Mouse (Mus musculus): ENCODE data around the gene Sar1b.

Gene Sar1b

DNA sequence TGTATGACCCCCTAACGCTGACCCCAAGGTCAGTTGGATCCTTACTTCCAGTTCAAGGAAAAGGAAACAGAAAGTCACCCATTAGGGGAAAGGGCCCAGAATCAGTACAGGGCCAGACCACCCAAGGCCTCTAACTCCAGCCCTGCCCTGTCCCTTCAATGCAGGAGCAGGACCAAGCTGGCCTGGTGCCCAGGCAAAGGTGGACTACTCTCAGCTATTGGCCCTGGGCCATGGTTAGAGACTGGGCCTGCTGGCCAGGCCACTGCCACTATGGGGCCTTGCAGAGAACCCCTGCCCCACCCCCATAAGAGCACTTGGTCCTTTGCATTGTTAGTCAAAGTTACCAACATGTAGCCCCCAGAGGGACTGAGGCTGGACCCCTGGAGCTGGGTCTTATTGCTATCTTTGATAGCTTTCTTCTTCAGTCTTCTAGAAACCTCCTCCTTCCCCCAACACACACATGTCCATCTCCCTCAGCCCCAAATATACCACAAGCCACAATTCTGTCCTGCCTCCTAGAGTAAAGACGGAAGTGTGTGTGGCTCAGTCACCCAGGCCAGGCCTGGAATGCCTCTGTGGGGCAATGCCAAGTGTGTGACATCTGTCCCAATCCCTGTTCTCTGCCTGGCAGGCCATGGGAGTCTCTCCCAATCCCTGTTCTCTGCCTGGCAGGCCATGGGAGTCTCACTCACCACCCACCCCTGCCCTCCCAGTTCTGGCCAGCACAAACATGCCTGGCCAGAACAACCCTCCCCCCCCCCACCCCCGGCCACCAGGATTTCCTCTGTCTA, 60.7 kb downstream of the Sar1b start:
- no peak for DNase-seq (ENCODE audit: low read depth in 1 of 2, low spot score in 2 of 2)

DNA sequence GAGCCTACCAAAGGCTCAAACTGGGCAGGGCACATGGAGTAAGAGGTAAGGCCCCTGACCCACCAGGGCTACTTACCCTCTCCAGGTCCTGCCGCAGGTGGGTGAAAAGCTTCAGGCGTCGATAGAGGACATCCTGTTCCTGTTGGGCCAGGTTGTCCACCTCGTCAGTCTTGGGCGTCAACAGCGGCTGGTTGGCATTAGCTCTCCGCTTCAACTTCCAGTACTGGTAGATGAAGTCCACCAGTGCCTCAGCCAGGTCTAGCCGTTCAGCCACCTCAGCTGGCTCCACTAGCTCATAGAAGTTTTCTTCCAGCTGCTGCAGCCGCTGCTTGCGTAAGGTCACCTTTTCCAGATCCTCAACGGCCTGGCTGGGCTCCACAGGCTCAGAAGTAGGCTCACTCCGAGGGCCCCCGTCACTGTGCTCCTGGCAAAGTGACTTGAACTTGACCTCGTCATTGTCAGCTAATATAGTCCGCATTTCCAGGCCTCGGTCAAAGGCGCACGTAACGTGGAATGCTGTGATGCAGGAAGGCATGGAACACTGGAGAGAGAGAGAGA, 61.5 kb downstream of the Sar1b start:
- no peak for DNase-seq (ENCODE audit: low read depth in 1 of 2, low spot score in 2 of 2)

DNA sequence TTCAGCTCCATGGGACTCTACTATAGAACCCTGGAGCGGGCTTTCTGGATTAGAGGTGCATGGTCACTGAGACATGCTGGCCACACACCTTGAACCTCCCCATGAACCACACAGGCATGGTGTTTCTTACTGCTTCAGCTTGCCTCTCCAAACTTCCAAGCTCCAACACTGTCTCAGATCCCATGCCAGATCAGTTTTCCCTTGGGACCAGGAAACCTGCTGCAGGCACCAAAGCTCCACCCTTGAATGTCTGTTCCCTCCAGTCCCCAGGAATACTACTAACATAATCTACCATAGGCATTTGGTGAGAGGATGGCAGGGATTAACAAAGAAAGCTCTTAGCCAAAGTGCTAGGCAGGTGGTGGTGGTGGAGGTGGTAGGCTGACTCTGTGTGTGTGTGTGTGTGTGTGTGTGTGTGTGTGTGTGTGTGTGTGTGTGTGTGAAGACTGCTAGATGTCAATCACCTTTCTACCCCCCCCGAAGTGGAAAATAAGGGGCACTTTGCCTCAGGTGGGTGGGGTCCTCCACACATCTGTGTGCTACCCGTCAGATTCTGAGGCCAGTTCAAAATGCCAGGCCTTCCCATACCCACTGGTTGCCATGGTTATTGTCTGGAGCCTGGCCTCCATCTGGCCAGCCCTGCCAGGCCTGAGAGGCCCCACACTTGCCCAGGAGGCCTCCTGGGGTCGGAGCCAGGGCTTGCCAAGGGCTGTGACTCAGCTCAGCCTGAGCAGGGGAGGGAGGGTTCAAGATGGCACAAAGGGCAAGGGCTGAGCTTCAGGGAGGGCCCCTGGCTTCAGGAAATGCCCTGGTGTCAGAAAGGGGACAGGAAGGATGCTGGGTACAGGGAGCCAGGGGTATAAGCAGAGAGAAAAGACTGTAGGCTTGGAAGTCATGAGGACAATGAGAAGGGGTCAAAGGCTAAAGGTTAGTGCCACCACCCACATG, 68.7 kb downstream of the Sar1b start:
- no peak for DNase-seq (ENCODE audit: low read depth in 1 of 2, low spot score in 2 of 2)

DNA sequence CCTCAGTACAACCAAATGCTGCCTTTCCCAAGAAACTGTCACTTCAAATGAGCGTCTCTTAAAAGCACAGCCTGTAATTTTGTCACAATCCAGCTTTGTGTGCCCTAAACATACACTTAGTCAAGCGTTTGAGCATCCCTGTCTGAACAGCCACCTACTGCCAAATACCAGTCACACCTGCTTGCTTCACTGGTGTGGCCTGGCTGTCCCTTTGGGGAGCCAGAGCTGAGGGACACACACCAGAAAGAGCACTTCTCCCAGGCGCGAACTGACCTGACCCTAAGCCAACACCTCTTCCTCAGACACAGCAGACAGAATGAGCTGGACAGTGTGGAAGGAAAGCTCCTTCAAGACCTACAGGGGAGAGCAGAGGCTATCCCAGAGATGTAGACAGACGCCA, 69.5 kb downstream of the Sar1b start:
- DNase-seq (ENCODE audit: low read depth in 1 of 2, low spot score in 2 of 2), result no peak

DNA sequence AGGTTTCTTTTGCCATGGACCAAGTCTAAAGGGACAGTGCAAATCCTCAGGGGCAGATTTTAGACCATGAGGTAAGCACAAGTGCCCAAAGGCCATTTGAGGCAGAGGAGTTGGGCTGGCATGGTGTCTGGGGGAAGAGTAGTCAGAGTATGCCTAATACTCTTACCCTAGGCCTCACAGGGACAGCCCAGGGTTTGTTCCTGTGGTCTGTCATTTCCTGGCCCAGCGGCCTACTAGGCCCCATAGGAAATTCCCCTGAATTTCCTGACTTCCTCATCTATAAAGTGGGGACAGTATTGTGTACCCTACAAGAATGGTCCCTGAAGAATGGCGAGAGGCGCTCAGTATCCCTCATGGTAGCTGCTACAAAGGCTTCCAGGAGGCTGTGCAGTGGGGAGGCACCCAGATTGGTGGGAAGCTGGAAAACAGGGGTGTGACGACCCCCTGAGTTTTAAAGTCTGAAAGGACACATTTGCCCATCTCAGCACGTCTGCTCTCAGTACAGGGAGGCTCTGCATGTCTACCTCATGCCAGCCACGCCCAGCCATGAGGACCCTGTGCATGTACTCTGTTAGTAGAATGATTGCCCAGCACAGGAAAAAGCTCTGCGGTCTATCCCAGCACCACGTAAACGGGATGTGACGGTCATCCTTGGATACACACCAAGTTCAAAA, 70.0 kb downstream of the Sar1b start:
- no peak for DNase-seq (ENCODE audit: low read depth in 1 of 2, low spot score in 2 of 2)

DNA sequence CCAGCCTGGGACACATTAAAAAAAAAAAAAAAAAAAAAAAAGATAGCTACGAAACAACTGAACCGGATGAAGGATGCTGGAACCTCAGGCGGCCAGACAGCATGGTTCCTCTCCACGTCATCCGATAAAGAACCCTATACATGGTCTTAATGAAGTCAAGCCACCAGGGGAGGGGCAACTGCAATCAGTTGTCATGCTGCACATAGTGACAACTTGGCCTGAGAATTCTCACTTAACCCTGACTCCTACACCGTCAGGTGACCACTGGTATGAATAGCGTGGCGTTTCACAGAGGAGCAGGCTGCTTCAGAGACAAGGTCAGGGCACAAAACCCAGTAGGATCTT, 70.6 kb downstream of the Sar1b start:
- no peak for DNase-seq (ENCODE audit: low read depth in 1 of 2, low spot score in 2 of 2)

DNA sequence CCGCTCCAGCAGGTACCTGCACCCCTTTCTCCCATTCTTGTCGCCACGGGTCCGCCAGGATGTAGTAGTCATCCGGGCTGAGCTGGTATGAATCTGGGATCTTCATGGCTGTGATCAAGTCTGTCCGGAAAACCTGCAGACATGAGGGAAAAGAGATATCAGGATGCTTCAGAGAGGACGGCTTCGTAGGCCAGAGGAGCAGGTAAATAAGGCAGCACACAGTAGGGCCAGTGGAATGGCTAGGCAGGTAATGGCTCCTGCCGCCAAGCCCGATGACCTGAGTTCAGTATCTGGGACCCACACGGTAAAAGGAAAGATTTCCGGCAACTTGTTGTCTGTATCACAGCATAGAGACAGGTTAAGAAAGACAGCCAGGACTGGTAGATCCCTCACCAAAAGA, 72.1 kb downstream of the Sar1b start:
- DNase-seq (ENCODE audit: low read depth in 1 of 2, low spot score in 2 of 2), result no peak

DNA sequence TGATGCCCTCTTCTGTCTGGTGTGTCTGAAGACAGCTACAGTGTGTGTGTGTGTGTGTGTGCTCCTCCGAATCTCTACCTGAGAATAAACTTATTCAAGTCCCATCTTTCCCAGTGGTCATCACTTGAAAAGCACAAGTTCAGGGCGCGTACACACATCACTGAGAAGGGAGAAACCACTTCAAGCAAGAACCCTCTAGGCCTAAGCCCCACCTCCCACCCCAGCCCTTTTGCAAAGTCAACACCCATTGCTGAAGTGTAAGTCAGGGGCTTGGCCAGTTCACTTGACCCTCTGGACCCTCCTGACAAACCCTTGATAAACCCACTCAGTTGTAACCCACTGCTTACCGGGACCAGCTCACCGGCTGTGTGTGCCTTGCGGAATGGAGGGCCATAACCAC, 73.0 kb downstream of the Sar1b start:
- no peak for DNase-seq (ENCODE audit: low read depth in 1 of 2, low spot score in 2 of 2)

DNA sequence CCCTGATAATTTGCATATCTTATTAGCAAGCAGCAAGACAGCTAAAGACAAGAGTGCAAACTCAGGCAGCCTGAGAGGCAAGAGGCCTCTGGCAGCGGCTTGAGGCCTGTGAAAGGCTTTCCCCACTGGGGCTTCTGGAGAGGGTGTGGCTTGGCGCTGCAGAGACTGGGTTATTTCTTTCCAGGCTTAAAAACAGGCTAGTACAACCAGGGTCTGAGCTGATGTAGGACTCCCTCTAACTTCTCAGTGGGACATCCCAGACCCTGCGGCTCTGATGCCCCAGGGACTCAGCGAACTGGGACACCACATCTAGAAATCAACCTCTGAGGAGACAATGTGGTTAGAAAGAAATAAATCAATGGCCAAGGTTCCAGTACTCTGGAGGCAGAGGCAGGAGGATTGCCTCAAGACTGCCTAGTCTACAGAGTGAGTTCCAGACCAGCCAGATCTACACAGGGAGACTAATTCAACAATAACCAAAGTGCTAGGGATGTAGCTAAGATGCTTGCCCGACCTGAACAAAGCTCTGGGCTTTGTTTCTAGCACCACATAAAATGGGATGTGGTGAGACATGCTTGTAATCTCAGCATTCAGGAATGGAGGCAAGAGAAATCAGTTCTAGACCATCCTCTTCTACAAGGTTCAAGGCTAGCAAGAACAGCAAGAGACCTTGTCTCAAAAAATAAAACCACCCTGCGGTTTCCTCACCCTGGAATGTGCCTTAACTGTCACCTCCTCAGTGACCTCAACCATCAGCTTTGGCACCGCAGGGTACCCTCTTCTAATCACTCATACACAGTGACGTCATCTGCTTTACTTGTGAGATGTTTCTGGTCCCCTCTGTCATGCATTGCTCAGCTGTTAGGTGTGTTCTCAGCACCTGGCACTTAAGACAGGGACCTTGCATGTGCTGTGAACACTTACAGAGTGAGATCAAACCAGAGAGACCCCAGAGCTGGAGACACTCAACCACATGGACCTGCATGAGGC, 74.0 kb downstream of the Sar1b start:
- DNase-seq (ENCODE audit: low read depth in 1 of 2, low spot score in 2 of 2), result no peak

DNA sequence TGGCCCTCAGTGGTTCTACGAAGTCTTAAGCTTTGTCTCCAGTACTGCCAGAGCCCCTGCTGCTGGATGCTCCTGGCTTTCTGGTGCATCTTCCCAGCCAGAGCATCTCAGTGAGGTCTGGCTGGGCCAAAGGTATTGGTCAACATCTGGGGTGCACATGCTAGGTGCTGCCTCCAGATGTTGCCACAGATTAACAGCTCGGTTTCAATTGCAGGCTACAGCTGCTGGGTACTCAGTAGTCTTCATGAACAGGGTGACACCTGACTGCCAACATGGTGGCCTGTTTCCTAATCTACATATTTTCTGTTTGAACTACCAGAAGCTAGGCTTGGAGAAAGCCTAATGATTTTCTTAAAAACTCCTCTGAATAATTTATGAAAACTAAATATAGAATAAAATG, 75.6 kb downstream of the Sar1b start:
- no peak for DNase-seq (ENCODE audit: low read depth in 1 of 2, low spot score in 2 of 2)

DNA sequence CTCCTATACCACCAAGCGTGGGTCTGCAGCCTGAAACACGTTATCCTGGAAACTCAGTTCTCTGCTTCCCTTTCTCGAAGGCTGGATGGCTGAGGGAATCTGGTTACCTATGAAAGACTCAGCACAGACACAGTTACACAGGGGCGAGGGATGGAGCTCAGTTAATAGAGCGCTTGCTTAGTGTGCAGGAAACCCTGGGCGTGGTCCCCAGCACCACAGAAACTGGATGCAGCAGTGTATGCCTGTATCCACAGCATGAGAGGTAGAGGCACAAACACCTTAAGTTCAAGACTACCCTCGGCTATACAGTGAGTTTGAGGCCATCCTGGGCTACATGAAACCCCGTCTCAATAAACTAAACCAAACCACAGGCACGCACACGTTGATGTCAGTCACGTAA, 76.5 kb downstream of the Sar1b start:
- no peak for DNase-seq (ENCODE audit: low read depth in 1 of 2, low spot score in 2 of 2)

DNA sequence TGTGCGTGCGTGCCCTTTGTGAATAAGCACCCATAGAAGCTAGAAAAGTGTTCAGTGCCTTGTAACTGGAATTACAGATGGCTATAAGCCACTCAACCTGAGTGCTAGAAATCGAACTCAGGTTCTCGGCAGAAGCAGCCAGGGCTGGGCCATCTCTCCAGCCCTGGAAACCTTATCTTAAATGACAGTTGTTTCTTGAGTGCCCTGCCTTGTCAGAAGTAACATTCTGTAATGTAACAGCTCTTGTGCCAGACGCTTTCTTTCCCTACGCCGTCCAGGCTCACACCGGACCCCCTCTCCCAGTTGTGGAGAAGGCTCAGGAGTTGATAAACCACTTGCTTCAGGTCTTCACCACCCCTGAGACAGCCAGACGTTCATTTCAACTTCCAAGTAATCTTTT, 77.2 kb downstream of the Sar1b start:
- no peak for DNase-seq (ENCODE audit: low read depth in 1 of 2, low spot score in 2 of 2)

DNA sequence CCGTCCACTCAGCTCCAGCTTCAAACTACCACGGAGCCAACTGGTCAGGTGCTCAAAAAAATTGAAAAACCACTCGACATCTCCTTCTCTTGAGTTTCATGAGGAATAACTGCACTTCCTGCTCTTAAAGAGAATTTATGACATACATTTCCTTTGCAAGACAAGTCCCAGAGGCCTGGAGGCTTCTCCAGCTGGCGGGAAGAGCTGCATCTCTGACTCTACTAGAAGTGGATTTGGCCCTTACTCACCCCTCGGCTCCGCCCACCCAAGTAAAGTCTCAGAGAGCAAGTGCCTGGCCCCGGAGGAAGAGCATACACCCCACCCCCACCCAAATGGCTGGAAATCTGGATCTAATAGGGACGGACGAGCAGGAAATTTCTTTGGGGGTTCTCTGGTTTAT, 77.7 kb downstream of the Sar1b start:
- no peak for DNase-seq (ENCODE audit: low read depth in 1 of 2, low spot score in 2 of 2)

Measured in monocyte, adult 2 months (primary cell).